Mouse (Mus musculus) kidney, adult 8-10 months (tissue): ENCODE data around the gene Pak4.
"Not testable (repeated sequence)": the region's sequence is repeated elsewhere in the genome, so short reads cannot be mapped to it uniquely, and the experiment has no call there.

Experiments
- DNase-seq, 2 experiments: peaks; one replicate each; pipeline ENCODE4 v3.0.0; 2022

The Pak4 gene

DNA sequence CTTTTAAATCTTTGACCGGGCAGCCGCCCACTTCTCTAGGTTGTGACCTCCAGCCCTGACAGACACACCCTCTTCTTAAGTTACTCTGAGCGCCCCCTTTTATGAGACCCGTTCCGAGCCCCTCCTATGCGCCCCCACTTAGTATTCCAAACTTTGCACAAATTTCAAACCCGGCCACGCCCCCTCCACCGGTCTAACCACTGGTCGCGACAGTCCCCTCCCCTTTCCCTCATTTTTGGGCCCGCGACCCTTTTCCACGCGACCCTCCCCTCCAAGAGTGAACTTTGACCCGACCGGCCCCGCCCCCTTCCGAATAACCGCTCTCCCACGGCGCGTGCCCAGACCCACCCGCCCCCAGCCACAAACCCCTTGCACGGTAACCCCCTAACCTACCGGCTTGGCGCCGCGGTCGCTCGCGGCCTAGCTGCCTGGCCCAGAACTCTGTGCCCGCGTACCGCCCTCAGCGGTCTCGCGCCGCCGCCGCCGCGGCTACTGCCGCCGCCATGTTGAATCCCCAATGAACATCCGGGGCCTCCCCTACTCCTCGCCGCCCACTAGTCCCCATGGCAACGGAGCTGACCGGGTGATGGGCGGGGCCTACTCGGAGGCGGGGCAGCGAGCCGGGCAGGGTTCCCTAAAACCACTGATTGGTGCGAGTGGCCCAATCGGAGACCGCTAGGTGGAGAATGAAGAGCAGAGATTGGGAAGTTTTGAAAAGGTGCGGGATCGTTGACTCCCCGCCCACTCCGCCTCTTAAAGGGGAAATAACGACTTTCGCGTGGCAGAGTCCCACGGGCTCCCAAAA lies at the start of gene Pak4, which contains the start of gene Samd4b:
Pak4 (minus strand) TSS at position 544 of the 805 bp plus-strand sequence.
Samd4b (minus strand) TSS at position 503 of the 805 bp plus-strand sequence.
- DNase-seq, result peak; percentile 99

GRCm38 (mm10) chr7:28647016-28647415 lies 49.0 kb upstream of the Pak4 start:
- DNase-seq, result no peak

DNA sequence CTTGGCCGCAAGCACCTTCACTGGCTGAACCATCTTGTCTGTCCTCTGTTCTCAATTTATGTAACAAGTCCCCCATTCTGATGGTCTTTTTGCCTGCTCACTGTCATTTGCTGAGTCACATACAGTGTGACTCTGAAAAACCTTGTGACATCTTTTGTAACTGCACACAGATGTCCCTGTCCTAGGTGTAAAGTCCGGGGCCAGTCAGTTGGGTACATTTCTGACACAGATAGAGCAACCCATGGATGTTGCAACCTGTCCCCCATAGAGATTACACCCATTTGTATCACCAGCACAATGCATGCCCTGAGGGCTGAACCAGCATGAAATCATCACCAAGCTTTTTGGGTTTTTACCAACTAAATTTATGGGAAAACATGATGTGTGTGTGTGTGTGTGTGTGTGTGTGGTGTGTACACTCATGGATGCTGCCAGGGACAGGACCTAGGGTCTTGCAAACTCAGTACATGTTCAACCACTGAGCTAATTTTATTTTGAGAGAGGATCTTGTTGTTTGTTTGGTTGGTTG lies 48.0 kb upstream of the Pak4 start:
- no peak for DNase-seq

DNA sequence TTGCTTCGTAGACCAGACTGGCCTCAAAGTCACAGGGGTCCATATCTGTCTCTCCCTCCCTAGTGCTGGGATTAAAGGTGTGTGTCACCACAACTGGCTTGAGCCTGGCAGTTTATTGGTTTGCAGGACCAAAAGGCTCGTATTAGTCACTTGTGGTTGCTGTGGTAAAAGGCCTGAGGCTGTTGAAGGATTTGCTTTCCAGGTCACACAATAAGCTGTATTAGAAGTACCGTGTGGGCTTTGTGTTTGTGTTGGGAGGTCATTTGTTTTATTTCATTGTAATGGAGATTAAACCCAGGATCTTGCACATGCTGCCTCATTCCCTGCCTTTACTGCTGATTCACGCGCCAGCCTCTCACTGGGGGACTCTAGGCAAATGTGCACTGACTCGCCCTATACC lies 47.4 kb upstream of the Pak4 start:
- no peak for DNase-seq

- no peak for DNase-seq
Measured at GRCm38 (mm10) chr7:28641546-28641945, 43.6 kb upstream of the Pak4 start.

DNA sequence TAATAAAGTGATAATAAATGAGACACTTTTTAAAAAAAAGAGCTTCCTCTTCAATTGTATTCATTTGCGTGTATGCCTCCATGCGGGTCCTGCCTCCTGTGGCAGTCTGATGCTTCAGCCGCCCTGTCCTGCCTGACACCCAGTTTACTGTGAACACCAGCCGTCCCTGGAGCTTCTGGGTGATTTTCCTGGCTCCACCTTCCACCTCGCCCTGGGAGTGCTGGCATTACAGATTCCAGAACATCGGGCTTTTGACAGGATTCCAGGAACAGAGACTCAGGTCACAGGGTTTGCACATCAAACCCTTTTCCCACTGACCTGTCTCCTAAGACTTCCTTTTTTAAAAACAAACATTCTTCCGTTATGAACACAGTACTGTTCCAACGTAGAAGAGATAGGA lies 39.5 kb upstream of the Pak4 start:
- DNase-seq, result peak; percentile 5 to 19

DNA sequence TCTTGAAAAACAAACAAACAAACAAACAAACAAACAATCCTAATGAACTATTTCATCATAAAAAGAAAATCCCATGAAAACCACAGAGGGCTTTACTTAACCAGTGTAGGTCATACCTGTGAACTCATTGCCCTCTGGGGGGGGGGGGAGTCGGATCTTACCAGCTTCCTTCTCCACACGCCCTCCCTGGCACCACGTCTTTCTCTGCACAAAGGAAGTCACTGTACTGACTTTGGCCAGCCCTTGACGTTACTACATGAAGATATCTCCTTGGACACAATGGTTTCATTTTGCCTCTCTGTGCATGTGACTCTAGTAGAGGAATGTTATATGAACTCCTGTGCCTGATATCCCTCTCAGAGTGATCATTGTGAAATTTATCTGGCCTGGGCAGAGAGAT lies 36.1 kb upstream of the Pak4 start:
- no peak for DNase-seq

- DNase-seq, result no peak
Measured at GRCm38 (mm10) chr7:28631073-28631472, 33.1 kb upstream of the Pak4 start, which contains the start of gene Acp7. Gene Acp7, minus strand, starts transcription at chr7:28631332.

GRCm38 (mm10) chr7:28624791-28625190 lies 26.8 kb upstream of the Pak4 start:
- no peak for DNase-seq

DNA sequence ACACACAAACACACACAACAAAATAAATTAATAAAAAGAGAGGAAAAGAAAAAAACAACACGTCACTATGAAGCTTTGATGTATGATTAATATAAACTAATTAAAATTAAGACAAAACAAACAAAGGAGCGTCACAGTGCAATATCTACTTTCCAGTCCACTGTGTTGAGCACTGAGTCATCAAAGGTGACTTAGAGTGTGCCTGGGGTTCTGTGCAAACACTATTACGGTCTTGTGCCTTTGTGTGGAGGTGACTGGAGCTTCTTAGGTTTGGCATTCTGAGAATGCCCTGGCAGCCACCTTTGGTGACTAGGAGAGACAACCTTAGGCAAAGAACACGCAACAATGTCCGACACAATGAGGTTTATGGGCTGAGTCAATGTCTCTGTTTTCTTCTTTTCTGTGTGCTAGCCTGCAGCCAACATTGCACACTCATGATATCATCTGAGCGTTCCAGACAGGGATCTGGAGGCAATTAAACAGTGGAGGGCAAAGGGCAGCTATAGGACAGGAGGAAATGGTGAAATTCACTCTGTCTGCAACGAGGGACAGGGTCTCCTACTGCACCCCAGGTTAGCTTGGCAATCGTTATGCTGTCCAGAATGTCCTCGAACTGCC lies 21.2 kb upstream of the Pak4 start:
- no peak for DNase-seq

GRCm38 (mm10) chr7:28605951-28606350 lies 8.0 kb upstream of the Pak4 start:
- DNase-seq, result no peak

DNA sequence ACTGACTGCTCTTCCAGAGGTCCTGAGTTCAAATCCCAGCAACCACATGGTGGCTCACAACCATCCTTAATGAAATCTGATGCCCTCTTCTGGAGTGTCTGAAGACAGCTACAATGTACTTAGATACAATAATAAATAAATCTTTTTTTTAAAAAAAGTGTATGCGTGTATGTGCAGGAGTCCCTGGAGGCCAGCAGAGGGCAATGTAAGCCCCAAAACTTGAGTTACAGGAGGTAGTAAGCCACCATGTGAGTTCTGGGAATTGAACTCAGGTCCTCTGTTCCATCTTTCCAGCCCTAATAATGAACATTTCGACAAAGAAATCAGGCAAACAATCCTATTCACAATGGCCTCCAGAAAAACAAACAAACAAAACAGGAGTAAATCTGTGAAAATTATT lies 5.8 kb upstream of the Pak4 start:
- DNase-seq, result not testable (repeated sequence)

- DNase-seq, result no peak
Measured at GRCm38 (mm10) chr7:28603136-28603535, 5.2 kb upstream of the Pak4 start.

GRCm38 (mm10) chr7:28601668-28602067 lies 3.7 kb upstream of the Pak4 start:
- DNase-seq, result peak in 1 of 2 experiments; percentile 62

DNA sequence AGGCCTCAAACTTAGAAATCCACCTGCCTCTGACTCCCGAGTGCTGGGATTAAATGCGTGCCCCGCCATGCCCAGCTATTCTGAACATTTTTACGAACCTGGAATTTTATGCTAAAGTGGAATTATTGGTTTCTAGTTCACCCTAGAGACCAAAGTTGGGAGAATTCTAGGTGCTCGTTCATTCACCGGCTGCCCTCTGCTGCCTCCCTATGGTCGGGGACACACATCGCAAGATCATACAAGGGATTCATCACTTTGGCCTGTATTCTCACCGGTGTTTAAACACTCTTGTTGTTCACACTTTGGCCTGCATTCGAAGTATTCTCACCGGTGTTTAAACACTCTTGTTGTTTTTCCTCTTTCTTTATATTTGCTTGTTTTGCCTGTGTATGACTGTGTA lies 3.0 kb upstream of the Pak4 start:
- DNase-seq, result peak in 1 of 2 experiments; percentile 69

DNA sequence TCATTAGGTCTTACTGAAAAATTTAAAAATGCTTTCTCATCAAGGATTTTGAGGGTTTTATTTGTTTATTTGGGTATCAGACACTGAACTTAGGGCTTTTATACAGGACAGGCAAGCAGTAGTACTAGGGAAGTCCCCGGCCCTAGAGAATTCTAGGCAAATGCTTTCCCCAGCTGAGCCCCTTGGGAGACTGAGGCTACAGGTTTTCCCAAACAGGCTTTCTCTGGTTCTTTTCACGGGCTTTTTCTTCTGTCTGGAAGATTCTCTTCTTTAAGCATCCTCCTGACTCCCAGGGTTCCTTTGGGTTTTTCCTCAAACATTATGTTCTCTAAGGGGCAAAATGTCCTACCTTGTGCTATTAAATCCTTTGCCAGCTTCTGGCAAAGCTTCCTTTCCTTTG lies 966 bp upstream of the Pak4 start:
- DNase-seq, result no peak

DNA sequence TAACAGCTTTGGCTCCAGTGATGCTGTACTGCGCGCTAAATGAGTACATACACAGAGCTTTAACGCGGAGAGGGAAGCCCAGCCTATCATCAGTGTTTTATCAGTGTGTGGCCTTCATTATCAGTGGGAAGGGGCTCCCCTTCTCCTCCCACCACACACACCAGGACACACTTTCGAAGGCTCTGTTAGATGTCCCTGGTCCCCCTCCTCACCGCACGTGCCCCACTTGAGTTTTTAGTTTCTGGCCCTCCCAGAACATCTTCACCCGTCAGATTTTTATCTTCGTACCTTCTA lies 761 bp downstream of the Pak4 start:
- no peak for DNase-seq

GRCm38 (mm10) chr7:28596436-28597276 lies 1.3 kb downstream of the Pak4 start:
- DNase-seq, result peak; percentile 87 to 91

- DNase-seq, result peak in 1 of 2 experiments; percentile 48
Measured at GRCm38 (mm10) chr7:28595751-28596435, 2.1 kb downstream of the Pak4 start.

DNA sequence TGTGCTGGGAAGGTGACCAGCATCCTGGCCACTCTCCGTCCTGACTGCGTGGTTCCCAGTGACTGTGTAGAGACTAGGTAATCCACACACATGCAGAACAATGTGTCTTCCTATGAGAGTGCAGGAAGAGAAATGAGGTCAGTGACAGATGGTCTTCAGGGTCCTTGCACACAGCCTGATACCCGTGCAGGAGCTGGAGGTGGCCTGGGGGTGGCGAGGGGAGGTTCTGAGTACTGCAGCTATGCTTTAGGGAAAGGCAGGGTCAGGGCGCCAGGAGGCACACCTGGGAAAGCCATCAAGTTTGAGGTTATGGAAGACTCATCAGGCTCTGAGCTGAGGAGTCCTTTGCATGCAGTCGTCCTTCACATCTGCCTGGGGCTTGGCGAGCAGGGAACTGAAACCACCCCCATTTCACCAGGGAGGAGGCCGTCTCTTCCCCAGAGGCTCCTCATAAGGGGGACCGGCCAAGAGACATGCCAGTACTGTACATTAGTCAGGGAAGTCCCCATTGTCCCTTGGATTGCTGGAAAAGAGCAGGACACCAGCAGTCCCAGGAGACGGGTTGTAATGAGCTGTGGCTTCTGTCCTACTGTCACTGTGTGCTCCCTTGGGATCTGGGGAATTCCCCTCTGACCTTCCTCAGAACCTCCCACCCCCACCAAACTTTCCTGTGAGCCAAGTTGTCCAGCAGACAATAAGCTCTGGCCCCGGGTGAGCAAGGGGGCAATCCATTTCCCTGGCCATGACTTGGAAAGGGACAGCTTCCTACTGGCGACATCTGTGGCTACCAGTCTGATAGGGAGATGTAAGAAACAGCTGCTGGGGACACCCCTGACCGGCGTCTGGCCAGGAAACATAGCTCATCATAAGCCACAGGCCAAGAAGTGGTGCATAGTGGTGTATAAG lies 4.5 kb downstream of the Pak4 start:
- peak; percentile 61 to 65 for DNase-seq

GRCm38 (mm10) chr7:28591862-28592261 lies 6.1 kb downstream of the Pak4 start:
- no peak for DNase-seq

GRCm38 (mm10) chr7:28587644-28588043 lies 10.3 kb downstream of the Pak4 start:
- DNase-seq, result peak; percentile 71 to 74
